Mouse (Mus musculus) heart, postnatal 0 days (tissue): ENCODE measurements around the gene Hspa8.

ENCODE experiments used
- CTCF ChIP-seq: IDR thresholded peaks from 2 replicates; pipeline ENCODE4 v1.5.1; 2016; ENCODE audit warnings: antibody characterized with exemption, control low read depth, low read depth
- EP300 ChIP-seq: IDR thresholded peaks from 2 replicates; pipeline ENCODE4 v1.6.1; 2016; ENCODE audit warnings: antibody characterized with exemption, low read depth

DNA sequence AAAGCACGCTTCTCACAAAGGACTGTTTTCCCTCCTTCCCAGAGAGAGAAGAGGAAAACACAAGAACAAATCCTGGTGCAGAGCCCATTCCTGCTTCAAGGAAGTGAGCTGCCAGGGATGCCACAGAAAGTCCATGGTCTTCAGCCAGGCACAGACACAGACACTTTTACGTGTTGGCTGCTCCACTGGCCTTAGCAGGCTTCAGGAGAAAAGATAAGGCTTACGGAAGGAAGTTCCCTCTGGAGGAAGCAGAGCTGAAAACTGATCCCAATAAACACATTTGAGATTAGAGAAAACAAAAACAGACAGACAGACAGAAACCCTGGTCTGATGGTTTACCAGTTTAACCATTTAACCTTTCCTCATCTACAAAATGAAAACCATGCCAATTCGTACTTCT lies 4.7 kb upstream of the Hspa8 start:
- TF ChIP-seq CTCF: no peak
- TF ChIP-seq EP300: no peak
